Mouse (Mus musculus): ENCODE results near the gene Mospd3. TPM values are rescaled to one million over a fixed set of nuclear protein-coding genes. Genes with fewer than 3 reads are reported as not detected.

Gene Mospd3
- 10 to 100 TPM; 19.4 to 26.4 TPM for total RNA-seq (2021)

- DNase-seq (ENCODE audit: low spot score in 2 of 2) = peak; percentile 95 to 96
- intact Hi-C loops (cut with DNase I) = loop anchor here (1.0 to 5.0 kb wide), 3 partner anchors 52 to 187 kb away; partner anchors contain the start of genes Epo, Gnb2, Mepce and Zcwpw1
Measured at GRCm38 (mm10) chr5:137600619-137601364, at the start of gene Mospd3. Mospd3 (minus strand) TSS chr5:137601058.

GRCm38 (mm10) chr5:137649669-137650571 lies 49.1 kb upstream of the Mospd3 start:
- DNase-seq (ENCODE audit: low spot score in 2 of 2) = no peak
- intact Hi-C loops (cut with DNase I) = loop anchor here (5.0 kb wide), 1 partner anchor 48 kb away; the partner anchor contains the start of gene Mospd3

- intact Hi-C loops (cut with DNase I) = no loop called here
- no peak for DNase-seq (ENCODE audit: low spot score in 2 of 2)
Measured at GRCm38 (mm10) chr5:137649251-137649650, 48.4 kb upstream of the Mospd3 start.

- intact Hi-C loops (cut with DNase I) = no loop called here
- no peak for DNase-seq (ENCODE audit: low spot score in 2 of 2)
Measured at GRCm38 (mm10) chr5:137647827-137648601, 47.2 kb upstream of the Mospd3 start.

GRCm38 (mm10) chr5:137645652-137646091 lies 44.8 kb upstream of the Mospd3 start, which contains the start of gene Irs3:
Irs3 (minus strand) TSS chr5:137645714.
- no peak for DNase-seq (ENCODE audit: low spot score in 2 of 2)
- intact Hi-C loops (cut with DNase I) = no loop called here

- DNase-seq (ENCODE audit: low spot score in 2 of 2) = no peak
- intact Hi-C loops (cut with DNase I) = no loop called here
Measured at GRCm38 (mm10) chr5:137645091-137645651, 44.3 kb upstream of the Mospd3 start.

GRCm38 (mm10) chr5:137644484-137644883 lies 43.6 kb upstream of the Mospd3 start:
- intact Hi-C loops (cut with DNase I) = no loop called here
- no peak for DNase-seq (ENCODE audit: low spot score in 2 of 2)

- intact Hi-C loops (cut with DNase I) = no loop called here
- DNase-seq (ENCODE audit: low spot score in 2 of 2) = no peak
Measured at GRCm38 (mm10) chr5:137642886-137643285, 42.0 kb upstream of the Mospd3 start.

- no peak for DNase-seq (ENCODE audit: low spot score in 2 of 2)
- intact Hi-C loops (cut with DNase I) = no loop called here
Measured at GRCm38 (mm10) chr5:137641054-137641453, 40.2 kb upstream of the Mospd3 start, which contains the start of gene Sap25. Sap25 (plus strand) TSS chr5:137641334.

GRCm38 (mm10) chr5:137639472-137639871 lies 38.6 kb upstream of the Mospd3 start:
- DNase-seq (ENCODE audit: low spot score in 2 of 2) = no peak
- intact Hi-C loops (cut with DNase I) = no loop called here

GRCm38 (mm10) chr5:137633397-137634084 lies 32.7 kb upstream of the Mospd3 start:
- intact Hi-C loops (cut with DNase I) = no loop called here
- DNase-seq (ENCODE audit: low spot score in 2 of 2) = no peak

GRCm38 (mm10) chr5:137631591-137631990 lies 30.7 kb upstream of the Mospd3 start:
- DNase-seq (ENCODE audit: low spot score in 2 of 2) = no peak
- intact Hi-C loops (cut with DNase I) = no loop called here

- peak in 1 of 2 experiments; percentile 46 for DNase-seq (ENCODE audit: low spot score in 2 of 2)
- intact Hi-C loops (cut with DNase I) = no loop called here
Measured at GRCm38 (mm10) chr5:137631171-137631570, 30.3 kb upstream of the Mospd3 start.

GRCm38 (mm10) chr5:137630602-137631001 lies 29.7 kb upstream of the Mospd3 start:
- no peak for DNase-seq (ENCODE audit: low spot score in 2 of 2)
- intact Hi-C loops (cut with DNase I) = no loop called here

GRCm38 (mm10) chr5:137629906-137630545 lies 29.2 kb upstream of the Mospd3 start:
- intact Hi-C loops (cut with DNase I) = loop anchor here (5.0 kb wide), 1 partner anchor 43 kb away; no protein-coding TSS in a partner anchor
- DNase-seq (ENCODE audit: low spot score in 2 of 2) = no peak

- intact Hi-C loops (cut with DNase I) = loop anchor here (5.0 kb wide), 1 partner anchor 42 kb away; no protein-coding TSS in a partner anchor
- no peak for DNase-seq (ENCODE audit: low spot score in 2 of 2)
Measured at GRCm38 (mm10) chr5:137629306-137629721, 28.5 kb upstream of the Mospd3 start.

- peak; percentile 98 for DNase-seq (ENCODE audit: low spot score in 2 of 2)
- intact Hi-C loops (cut with DNase I) = loop anchor here (5.0 kb wide), 1 partner anchor 41 kb away; no protein-coding TSS in a partner anchor
Measured at GRCm38 (mm10) chr5:137628498-137629305, 27.8 kb upstream of the Mospd3 start, which contains the start of the genes Fbxo24, Lrch4 and Gm20605. Fbxo24 (minus strand) TSS chr5:137629002. Lrch4 (plus strand) TSS chr5:137629121. Gm20605 (plus strand) TSS chr5:137629175.

Data from left cerebral cortex, postnatal 36 days (tissue).